Mouse (Mus musculus): Measurements from ENCODE around the gene Ifnab. TPM values are rescaled to one million over a fixed set of nuclear protein-coding genes. Genes with fewer than 3 reads are reported as not detected.

The Ifnab gene
- polyA plus RNA-seq, 1 experiment from 2014 or later: not detected

- peaks cover 4% of the 10 kb centered on the region for H3K36me3 ChIP-seq (ENCODE audit: control insufficient read depth, insufficient read depth, low read length)
These were observed 23.9 kb upstream of the Ifnab start for GRCm38 (mm10) chr4:88715059-88715458.

GRCm38 (mm10) chr4:88714281-88714680, 23.1 kb upstream of the Ifnab start:
- H3K27me3 ChIP-seq (ENCODE audit: control insufficient read depth, insufficient read depth, low read length): no peaks in the 10 kb centered on the region
- peaks cover 4% of the 10 kb centered on the region for H3K36me3 ChIP-seq (ENCODE audit: control insufficient read depth, insufficient read depth, low read length)
- no peak overlapping the region for H3K4me2 ChIP-seq (ENCODE audit: low read depth)
- H3K4me1 ChIP-seq (ENCODE audit: control insufficient read depth, insufficient read depth, low read length): peaks cover 8% of the 10 kb centered on the region; the same call in 1 of the 2 replicates
- DNase-seq (ENCODE audit: low spot score) (no peak), ATAC-seq (ENCODE audit: insufficient read depth, low FRiP score, low TSS enrichment) (no peak)
- no peak overlapping the region for H3K4me3 ChIP-seq (ENCODE audit: low read depth, low read length)
- no peak overlapping the region for H3K9ac ChIP-seq (ENCODE audit: low read length)
- 88% methylated on average over 1 of the region's 1 CpGs for WGBS
- H3K27ac ChIP-seq (ENCODE audit: low read depth, low read length): no peak overlapping the region
- no peaks in the 10 kb centered on the region for H3K9me3 ChIP-seq (ENCODE audit: control insufficient read depth, low read length)

More at GRCm38 (mm10) chr4:88715059-88715458, 23.9 kb upstream of the Ifnab start:
- Histone ChIP-seq H3K4me1 (ENCODE audit: control insufficient read depth, insufficient read depth, low read length) (peaks cover 12% of the 10 kb centered on the region; the same call in 1 of the 2 replicates), H3K4me2 (ENCODE audit: low read depth) (no peak overlapping the region), H3K9me3 (ENCODE audit: control insufficient read depth, low read length) (no peaks in the 10 kb centered on the region), H3K9ac (ENCODE audit: low read length) (no peak overlapping the region), H3K27me3 (ENCODE audit: control insufficient read depth, insufficient read depth, low read length) (no peaks in the 10 kb centered on the region), H3K27ac (ENCODE audit: low read depth, low read length) (no peak overlapping the region), H3K4me3 (ENCODE audit: low read depth, low read length) (no peak overlapping the region)
- DNase-seq (ENCODE audit: low spot score) (no peak), ATAC-seq (ENCODE audit: insufficient read depth, low FRiP score, low TSS enrichment) (no peak)

- no peaks in the 10 kb centered on the region for H3K27me3 ChIP-seq (ENCODE audit: control insufficient read depth, insufficient read depth, low read length)
- DNase-seq (ENCODE audit: low spot score) (no peak), ATAC-seq (ENCODE audit: insufficient read depth, low FRiP score, low TSS enrichment) (no peak)
- no peak overlapping the region for H3K4me3 ChIP-seq (ENCODE audit: low read depth, low read length)
- H3K4me2 ChIP-seq (ENCODE audit: low read depth): no peak overlapping the region
- no peaks in the 10 kb centered on the region for H3K36me3 ChIP-seq (ENCODE audit: control insufficient read depth, insufficient read depth, low read length)
- no peaks in the 10 kb centered on the region for H3K4me1 ChIP-seq (ENCODE audit: control insufficient read depth, insufficient read depth, low read length)
- 94% methylated on average over 1 of the region's 1 CpGs for WGBS
- no peak overlapping the region for H3K9ac ChIP-seq (ENCODE audit: low read length)
- H3K9me3 ChIP-seq (ENCODE audit: control insufficient read depth, low read length): no peaks in the 10 kb centered on the region
- no peak overlapping the region for H3K27ac ChIP-seq (ENCODE audit: low read depth, low read length)
These were observed 16.1 kb upstream of the Ifnab start for GRCm38 (mm10) chr4:88707128-88707826.

DNA sequence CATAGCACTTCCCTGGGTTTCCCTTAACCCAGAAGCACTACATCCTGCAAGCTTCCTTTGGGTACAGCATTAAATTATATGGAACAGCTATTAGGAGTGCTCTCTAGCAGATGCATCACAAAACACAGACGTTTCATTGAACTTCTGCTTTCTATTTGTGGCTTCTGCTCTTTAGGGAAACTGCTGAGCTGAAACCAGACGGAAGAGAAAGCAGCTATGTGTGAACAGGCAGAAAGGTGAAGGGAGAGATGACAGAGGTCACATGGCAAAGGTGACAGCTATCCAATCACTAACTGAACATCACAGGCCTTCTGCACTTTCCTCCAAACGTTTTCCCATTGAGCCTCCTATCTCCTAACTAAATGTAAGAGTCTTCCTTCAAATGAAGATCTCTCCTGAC, 14.8 kb upstream of the Ifnab start:
- Histone ChIP-seq H3K4me1 (ENCODE audit: control insufficient read depth, insufficient read depth, low read length) (no peaks in the 10 kb centered on the region), H3K36me3 (ENCODE audit: control insufficient read depth, insufficient read depth, low read length) (no peaks in the 10 kb centered on the region), H3K4me2 (ENCODE audit: low read depth) (no peak overlapping the region), H3K27me3 (ENCODE audit: control insufficient read depth, insufficient read depth, low read length) (no peaks in the 10 kb centered on the region), H3K4me3 (ENCODE audit: low read depth, low read length) (no peak overlapping the region), H3K9ac (ENCODE audit: low read length) (no peak overlapping the region), H3K9me3 (ENCODE audit: control insufficient read depth, low read length) (no peaks in the 10 kb centered on the region), H3K27ac (ENCODE audit: low read depth, low read length) (no peak overlapping the region)
- DNase-seq (ENCODE audit: low spot score) (no peak), ATAC-seq (ENCODE audit: insufficient read depth, low FRiP score, low TSS enrichment) (no peak)
- 50% methylated on average over 3 of the region's 3 CpGs for WGBS

DNA sequence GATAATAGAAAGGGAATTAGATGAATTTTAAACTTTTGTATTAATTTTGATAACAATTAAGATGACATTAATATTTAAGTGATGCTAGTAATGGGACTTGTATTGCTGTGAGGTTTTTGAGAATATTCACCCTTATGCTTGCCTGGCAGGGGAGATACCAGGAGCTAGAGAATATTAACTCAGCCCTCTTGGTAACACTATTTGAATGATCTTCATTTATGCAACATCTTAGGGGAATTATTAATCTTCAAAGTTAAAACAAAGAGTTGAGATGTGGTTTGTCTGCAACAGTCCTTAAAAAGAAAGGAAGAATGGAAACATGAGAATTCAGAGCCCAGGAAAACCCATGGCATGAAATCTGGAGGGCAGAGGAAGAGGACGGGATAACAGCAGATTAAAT, 8.1 kb upstream of the Ifnab start:
- WGBS: 86% methylated on average over 1 of the region's 1 CpGs

GRCm38 (mm10) chr4:88698781-88699180, 7.6 kb upstream of the Ifnab start:
- Histone ChIP-seq H3K4me3 (ENCODE audit: low read depth, low read length) (no peak overlapping the region), H3K9me3 (ENCODE audit: control insufficient read depth, low read length) (no peaks in the 10 kb centered on the region), H3K27ac (ENCODE audit: low read depth, low read length) (no peak overlapping the region), H3K27me3 (ENCODE audit: control insufficient read depth, insufficient read depth, low read length) (no peaks in the 10 kb centered on the region), H3K9ac (ENCODE audit: low read length) (no peak overlapping the region), H3K4me2 (ENCODE audit: low read depth) (no peak overlapping the region), H3K4me1 (ENCODE audit: control insufficient read depth, insufficient read depth, low read length) (no peaks in the 10 kb centered on the region), H3K36me3 (ENCODE audit: control insufficient read depth, insufficient read depth, low read length) (no peaks in the 10 kb centered on the region)
- ATAC-seq (ENCODE audit: insufficient read depth, low FRiP score, low TSS enrichment) (no peak), DNase-seq (ENCODE audit: low spot score) (no peak)
- 85% methylated on average over 5 of the region's 5 CpGs for WGBS

More for the DNA sequence above, 8.1 kb upstream of the Ifnab start:
- Histone ChIP-seq H3K27me3 (ENCODE audit: control insufficient read depth, insufficient read depth, low read length) (no peaks in the 10 kb centered on the region), H3K4me2 (ENCODE audit: low read depth) (no peak overlapping the region), H3K9me3 (ENCODE audit: control insufficient read depth, low read length) (no peaks in the 10 kb centered on the region), H3K4me1 (ENCODE audit: control insufficient read depth, insufficient read depth, low read length) (no peaks in the 10 kb centered on the region), H3K27ac (ENCODE audit: low read depth, low read length) (no peak overlapping the region), H3K36me3 (ENCODE audit: control insufficient read depth, insufficient read depth, low read length) (no peaks in the 10 kb centered on the region), H3K4me3 (ENCODE audit: low read depth, low read length) (no peak overlapping the region), H3K9ac (ENCODE audit: low read length) (no peak overlapping the region)
- ATAC-seq (ENCODE audit: insufficient read depth, low FRiP score, low TSS enrichment) (no peak), DNase-seq (ENCODE audit: low spot score) (no peak)

- no peak overlapping the region for H3K27ac ChIP-seq (ENCODE audit: low read depth, low read length)
- no peaks in the 10 kb centered on the region for H3K27me3 ChIP-seq (ENCODE audit: control insufficient read depth, insufficient read depth, low read length)
- DNase-seq (ENCODE audit: low spot score) (no peak), ATAC-seq (ENCODE audit: insufficient read depth, low FRiP score, low TSS enrichment) (no peak)
- H3K36me3 ChIP-seq (ENCODE audit: control insufficient read depth, insufficient read depth, low read length): no peaks in the 10 kb centered on the region
- no peak overlapping the region for H3K9ac ChIP-seq (ENCODE audit: low read length)
- H3K4me3 ChIP-seq (ENCODE audit: low read depth, low read length): no peak overlapping the region
- H3K4me1 ChIP-seq (ENCODE audit: control insufficient read depth, insufficient read depth, low read length): no peaks in the 10 kb centered on the region
- 81% methylated on average over 4 of the region's 4 CpGs for WGBS
- H3K9me3 ChIP-seq (ENCODE audit: control insufficient read depth, low read length): no peaks in the 10 kb centered on the region
- no peak overlapping the region for H3K4me2 ChIP-seq (ENCODE audit: low read depth)
These were observed 6.6 kb upstream of the Ifnab start for GRCm38 (mm10) chr4:88697753-88698152.

DNA sequence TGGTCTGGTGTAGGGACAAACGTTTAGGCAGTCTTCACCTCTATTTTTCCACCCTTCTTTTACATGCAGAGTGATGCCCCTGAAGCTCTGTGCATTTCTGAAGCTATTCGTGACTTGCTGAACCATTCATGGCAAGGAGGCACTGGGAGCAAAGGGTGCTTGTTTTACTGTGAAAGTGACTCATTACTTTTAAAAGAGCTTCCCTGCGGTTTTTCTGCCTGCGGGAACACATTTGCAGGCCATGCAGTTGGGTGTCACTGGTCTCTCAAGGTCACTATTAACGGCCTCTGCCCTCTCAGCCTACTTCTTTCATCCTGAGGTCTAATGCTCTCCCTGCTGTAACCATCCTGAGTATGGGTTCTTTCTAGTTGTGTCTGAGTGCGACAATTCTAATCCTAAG, 5.9 kb upstream of the Ifnab start:
- ATAC-seq (ENCODE audit: insufficient read depth, low FRiP score, low TSS enrichment) (no peak), DNase-seq (ENCODE audit: low spot score) (no peak)
- H3K36me3 ChIP-seq (ENCODE audit: control insufficient read depth, insufficient read depth, low read length): no peaks in the 10 kb centered on the region
- no peak overlapping the region for H3K27ac ChIP-seq (ENCODE audit: low read depth, low read length)
- no peak overlapping the region for H3K4me3 ChIP-seq (ENCODE audit: low read depth, low read length)
- H3K4me2 ChIP-seq (ENCODE audit: low read depth): no peak overlapping the region
- H3K27me3 ChIP-seq (ENCODE audit: control insufficient read depth, insufficient read depth, low read length): no peaks in the 10 kb centered on the region
- no peak overlapping the region for H3K9ac ChIP-seq (ENCODE audit: low read length)
- WGBS: 53% methylated on average over 6 of the region's 6 CpGs
- H3K4me1 ChIP-seq (ENCODE audit: control insufficient read depth, insufficient read depth, low read length): no peaks in the 10 kb centered on the region
- no peaks in the 10 kb centered on the region for H3K9me3 ChIP-seq (ENCODE audit: control insufficient read depth, low read length)

GRCm38 (mm10) chr4:88696237-88696884, 5.2 kb upstream of the Ifnab start:
- H3K9me3 ChIP-seq (ENCODE audit: control insufficient read depth, low read length): no peaks in the 10 kb centered on the region
- H3K4me1 ChIP-seq (ENCODE audit: control insufficient read depth, insufficient read depth, low read length): no peaks in the 10 kb centered on the region
- H3K27ac ChIP-seq (ENCODE audit: low read depth, low read length): no peak overlapping the region
- no peak overlapping the region for H3K9ac ChIP-seq (ENCODE audit: low read length)
- ATAC-seq (ENCODE audit: insufficient read depth, low FRiP score, low TSS enrichment): peak; percentile 71; the same call in 1 of the 2 replicates
- no peaks in the 10 kb centered on the region for H3K27me3 ChIP-seq (ENCODE audit: control insufficient read depth, insufficient read depth, low read length)
- peak; percentile 76 for DNase-seq (ENCODE audit: low spot score)
- no peak overlapping the region for H3K4me3 ChIP-seq (ENCODE audit: low read depth, low read length)
- no peaks in the 10 kb centered on the region for H3K36me3 ChIP-seq (ENCODE audit: control insufficient read depth, insufficient read depth, low read length)
- H3K4me2 ChIP-seq (ENCODE audit: low read depth): no peak overlapping the region
- 25% methylated on average over 3 of the region's 3 CpGs for WGBS

All from neural tube, embryonic 11.5 days (tissue).